Mouse (Mus musculus): Measurements from ENCODE around the gene Cerkl.

DNA sequence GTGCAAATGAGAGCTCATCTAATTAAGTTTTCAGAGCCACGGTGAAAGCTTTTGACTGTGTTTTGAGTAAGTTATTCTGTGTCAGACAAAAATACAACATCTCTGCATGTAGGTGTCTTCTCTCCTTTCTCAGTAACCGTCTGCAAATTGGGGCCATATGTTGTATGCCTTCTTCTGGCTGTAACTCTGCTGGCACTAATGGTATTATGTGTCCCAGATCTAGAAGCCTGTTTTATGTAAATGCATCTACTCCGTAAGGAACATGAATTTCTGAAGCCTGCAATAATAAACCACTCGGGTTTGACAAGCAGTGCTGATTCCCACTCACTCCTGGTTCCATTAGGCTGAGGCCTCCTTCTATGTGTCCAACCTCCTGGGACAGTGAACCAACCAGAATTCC, 149.0 kb downstream of the Cerkl start:
- TF ChIP-seq CTCF (IDR thresholded peaks at IDR 0.05; ENCODE audit: insufficient read depth, low read depth, low read length) (no peak), POLR2A (IDR thresholded peaks at IDR 0.05; ENCODE audit: insufficient read depth, low read depth, low read length) (no peak)

All from olfactory bulb, adult 2 months (tissue).